Mouse (Mus musculus): ENCODE results near the gene St8sia6. TPM values are rescaled to one million over a fixed set of nuclear protein-coding genes. Genes with fewer than 3 reads are reported as not detected.

The St8sia6 gene
- 1.00 and 1.4 TPM in 2 replicates for polyA plus RNA-seq (2015; fragmentation: Nextera tagmentation; extraction: Ambion mirVana)

DNA sequence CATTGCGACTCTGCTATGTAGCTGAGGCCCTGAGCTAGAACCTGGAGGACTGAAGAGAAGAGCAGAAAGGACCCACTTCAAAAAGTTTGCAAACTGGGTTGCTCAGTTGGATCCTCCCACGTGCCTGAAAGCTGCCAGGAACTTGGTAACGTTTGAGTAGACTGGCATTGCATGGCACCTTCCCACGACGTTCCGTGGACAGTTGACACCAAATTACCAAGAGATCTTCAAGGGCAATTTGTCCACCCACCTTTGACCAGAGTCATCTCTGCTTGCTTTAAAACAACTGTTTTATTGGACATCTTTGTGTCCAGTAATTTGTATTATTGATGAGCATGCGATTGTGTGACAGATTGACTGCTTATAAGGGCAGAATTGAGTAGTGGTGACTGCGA is at the start of gene St8sia6:
Gene St8sia6 (minus strand): TSS at position 96 of the 395 bp plus-strand sequence.
- H3K27ac ChIP-seq, result no peak within 1 kb of the TSS
- H3K4me1 ChIP-seq (replicated peaks), result peaks cover 11% of the 10 kb centered on the region
- H3K9ac ChIP-seq, result peak within 1 kb of the TSS; percentile 66
- H3K27me3 ChIP-seq, result peaks cover 29% of the 10 kb centered on the region
- no peak for ATAC-seq (replicated peaks; ENCODE audit: insufficient number of reproducible peaks, insufficient read depth, low FRiP score, low read depth)
- H3K36me3 ChIP-seq, result no peaks in the 10 kb centered on the region
- 49% methylated on average over 8 of the region's 8 CpGs for WGBS
- peak within 1 kb of the TSS; percentile 69 for H3K4me3 ChIP-seq
- peak within 1 kb of the TSS; percentile 99 for H3K4me2 ChIP-seq
- H3K9me3 ChIP-seq (replicated peaks), result no peaks in the 10 kb centered on the region

DNA sequence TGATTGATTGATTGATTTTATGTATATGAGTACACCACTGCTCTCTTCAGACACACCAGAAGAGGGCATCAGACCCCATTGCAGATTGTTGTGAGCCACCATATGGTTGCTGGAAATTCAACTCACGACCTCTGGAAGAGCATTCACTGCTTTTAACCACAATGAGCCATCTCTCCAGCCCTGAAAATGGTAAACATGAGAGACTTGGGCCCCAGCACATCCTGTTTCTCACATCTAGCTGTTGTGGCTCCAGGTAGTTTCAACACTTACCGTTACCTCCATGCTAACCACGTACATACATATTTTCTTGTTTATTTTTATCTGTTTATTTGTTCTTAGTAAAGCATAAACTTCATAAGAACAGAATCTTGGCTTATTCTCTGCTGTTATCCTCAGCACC is 42.4 kb upstream of the St8sia6 start:
- 71% methylated on average over 3 of the region's 3 CpGs for WGBS
- ATAC-seq (replicated peaks; ENCODE audit: insufficient number of reproducible peaks, insufficient read depth, low FRiP score, low read depth), result no peak

DNA sequence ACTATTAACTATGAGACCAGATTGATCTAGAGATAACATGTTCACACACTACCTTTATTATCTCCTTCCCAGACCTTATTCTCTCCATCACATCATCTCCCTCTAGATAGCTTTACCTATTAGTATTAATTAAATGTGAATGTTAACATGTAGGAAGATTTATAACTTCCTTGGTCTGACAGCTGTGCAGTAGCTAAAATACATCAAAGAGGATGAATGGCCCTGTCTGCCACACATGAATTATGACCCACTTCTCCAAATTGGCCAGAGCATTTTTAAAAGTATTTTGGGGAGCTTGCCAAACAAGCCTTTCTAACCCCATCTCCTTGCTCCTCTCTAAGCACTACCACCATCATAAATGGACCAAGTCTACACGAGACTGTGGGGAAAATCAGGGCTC is 41.1 kb upstream of the St8sia6 start:
- H3K27ac ChIP-seq, result no peak overlapping the region
- no peaks in the 10 kb centered on the region for H3K9me3 ChIP-seq (replicated peaks)
- H3K4me2 ChIP-seq, result no peak overlapping the region
- H3K4me3 ChIP-seq, result no peak overlapping the region
- no peaks in the 10 kb centered on the region for H3K4me1 ChIP-seq (replicated peaks)
- 53% methylated on average over 1 of the region's 1 CpGs for WGBS
- H3K9ac ChIP-seq, result no peak overlapping the region
- no peaks in the 10 kb centered on the region for H3K36me3 ChIP-seq
- H3K27me3 ChIP-seq, result no peaks in the 10 kb centered on the region
- no peak for ATAC-seq (replicated peaks; ENCODE audit: insufficient number of reproducible peaks, insufficient read depth, low FRiP score, low read depth)

More for the DNA sequence above, 42.4 kb upstream of the St8sia6 start:
- no peaks in the 10 kb centered on the region for H3K36me3 ChIP-seq
- no peak overlapping the region for H3K9ac ChIP-seq
- H3K4me2 ChIP-seq, result no peak overlapping the region
- H3K27me3 ChIP-seq, result no peaks in the 10 kb centered on the region
- no peaks in the 10 kb centered on the region for H3K9me3 ChIP-seq (replicated peaks)
- no peaks in the 10 kb centered on the region for H3K4me1 ChIP-seq (replicated peaks)
- no peak overlapping the region for H3K27ac ChIP-seq
- no peak overlapping the region for H3K4me3 ChIP-seq

DNA sequence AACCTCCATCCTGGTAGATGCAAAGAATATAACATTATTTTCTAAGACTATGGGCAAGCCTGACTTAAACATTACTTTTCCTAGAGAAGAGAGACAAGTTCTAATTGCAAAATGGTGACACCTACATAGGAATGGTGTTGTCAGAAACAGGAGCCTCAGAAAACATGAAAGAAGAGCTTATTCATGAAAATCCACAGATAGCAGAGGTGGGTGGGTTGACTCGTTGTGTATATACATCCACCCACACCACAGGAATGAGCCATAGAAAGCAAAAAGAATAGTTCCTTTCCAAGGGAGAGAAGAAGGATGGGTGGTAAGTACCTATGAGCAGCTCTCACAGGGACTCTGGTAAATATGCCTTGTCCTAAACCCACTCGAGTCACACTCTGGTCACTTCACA is 22.8 kb upstream of the St8sia6 start:
- ATAC-seq (replicated peaks; ENCODE audit: insufficient number of reproducible peaks, insufficient read depth, low FRiP score, low read depth), result no peak
- no peak overlapping the region for H3K9ac ChIP-seq
- no peak overlapping the region for H3K4me2 ChIP-seq
- no peak overlapping the region for H3K4me3 ChIP-seq
- H3K27me3 ChIP-seq, result no peaks in the 10 kb centered on the region
- 72% methylated on average over 2 of the region's 2 CpGs for WGBS
- H3K4me1 ChIP-seq (replicated peaks), result no peaks in the 10 kb centered on the region
- H3K27ac ChIP-seq, result no peak overlapping the region
- H3K9me3 ChIP-seq (replicated peaks), result no peaks in the 10 kb centered on the region
- H3K36me3 ChIP-seq, result no peaks in the 10 kb centered on the region

DNA sequence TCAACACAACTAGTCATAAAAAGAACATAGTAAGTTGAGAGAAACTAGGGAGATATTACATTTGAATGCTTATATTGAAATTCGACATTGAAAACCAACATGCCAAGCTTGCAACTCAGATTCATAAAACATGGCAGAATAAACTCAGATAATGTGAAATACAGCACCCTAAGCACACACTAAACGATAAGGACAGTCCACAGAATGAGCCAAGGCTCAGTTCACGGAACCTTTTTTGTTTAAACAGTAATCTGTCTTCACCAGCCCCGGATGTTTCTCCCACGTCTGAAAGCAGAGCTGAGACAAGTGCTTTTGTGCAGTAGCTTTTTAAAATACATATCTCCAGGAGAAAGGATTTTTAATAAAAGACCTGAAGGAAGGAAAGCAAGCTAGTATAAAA is 14.7 kb upstream of the St8sia6 start:
- 61% methylated on average over 5 of the region's 5 CpGs for WGBS
- no peaks in the 10 kb centered on the region for H3K36me3 ChIP-seq
- no peak for ATAC-seq (replicated peaks; ENCODE audit: insufficient number of reproducible peaks, insufficient read depth, low FRiP score, low read depth)

DNA sequence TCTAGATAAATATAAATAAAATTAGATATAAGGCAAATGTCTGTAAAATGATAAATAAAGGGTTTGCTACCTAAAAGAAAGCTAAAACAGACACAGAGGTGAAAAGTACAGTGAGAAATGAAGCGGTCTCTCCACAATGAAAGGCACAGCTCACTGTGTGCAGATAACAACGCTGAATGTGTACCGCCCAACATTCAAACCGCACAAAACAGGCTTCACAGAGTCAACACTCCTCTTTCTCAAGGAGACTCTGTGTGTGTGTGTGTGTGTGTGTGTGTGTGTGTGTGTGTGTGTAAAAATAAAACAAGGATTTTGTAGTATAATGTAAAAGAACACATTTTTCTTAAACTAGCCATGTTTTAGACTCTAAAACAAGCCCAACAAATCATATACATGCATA is 14.1 kb upstream of the St8sia6 start:
- 56% methylated on average over 4 of the region's 4 CpGs for WGBS
- no peaks in the 10 kb centered on the region for H3K9me3 ChIP-seq (replicated peaks)
- no peaks in the 10 kb centered on the region for H3K4me1 ChIP-seq (replicated peaks)
- H3K27ac ChIP-seq, result no peak overlapping the region
- no peak overlapping the region for H3K4me3 ChIP-seq
- ATAC-seq (replicated peaks; ENCODE audit: insufficient number of reproducible peaks, insufficient read depth, low FRiP score, low read depth), result no peak
- H3K36me3 ChIP-seq, result no peaks in the 10 kb centered on the region
- H3K27me3 ChIP-seq, result no peaks in the 10 kb centered on the region
- no peak overlapping the region for H3K9ac ChIP-seq
- H3K4me2 ChIP-seq, result no peak overlapping the region

More for the DNA sequence above, 14.7 kb upstream of the St8sia6 start:
- Histone ChIP-seq H3K27ac (no peak overlapping the region), H3K4me3 (no peak overlapping the region), H3K4me1 (replicated peaks) (no peaks in the 10 kb centered on the region), H3K27me3 (no peaks in the 10 kb centered on the region), H3K9ac (no peak overlapping the region), H3K4me2 (no peak overlapping the region), H3K9me3 (replicated peaks) (no peaks in the 10 kb centered on the region)

DNA sequence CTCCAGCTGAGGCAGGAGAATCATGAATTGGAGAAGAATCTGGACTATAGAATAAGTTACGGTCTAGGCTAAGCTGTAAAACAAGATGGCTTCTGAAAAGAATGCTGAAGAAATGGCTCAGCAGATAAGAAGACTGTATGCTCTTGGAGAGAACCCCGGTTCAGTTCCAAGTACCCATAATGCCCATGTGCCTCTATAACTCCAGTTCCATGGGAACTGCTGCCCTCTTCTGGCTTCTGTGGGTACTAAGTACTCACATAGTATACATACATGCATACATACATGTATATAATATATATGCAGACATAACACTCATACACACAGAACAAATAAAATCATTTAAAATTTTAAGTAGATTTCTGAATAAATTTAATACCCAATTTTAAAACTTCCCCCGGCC is 12.3 kb upstream of the St8sia6 start:
- ATAC-seq (replicated peaks; ENCODE audit: insufficient number of reproducible peaks, insufficient read depth, low FRiP score, low read depth), result no peak
- WGBS, result 90% methylated on average over 3 of the region's 3 CpGs
- Histone ChIP-seq H3K4me1 (replicated peaks) (no peaks in the 10 kb centered on the region), H3K9me3 (replicated peaks) (no peaks in the 10 kb centered on the region), H3K27ac (no peak overlapping the region), H3K36me3 (no peaks in the 10 kb centered on the region), H3K4me2 (no peak overlapping the region), H3K27me3 (no peaks in the 10 kb centered on the region), H3K9ac (no peak overlapping the region), H3K4me3 (no peak overlapping the region)

DNA sequence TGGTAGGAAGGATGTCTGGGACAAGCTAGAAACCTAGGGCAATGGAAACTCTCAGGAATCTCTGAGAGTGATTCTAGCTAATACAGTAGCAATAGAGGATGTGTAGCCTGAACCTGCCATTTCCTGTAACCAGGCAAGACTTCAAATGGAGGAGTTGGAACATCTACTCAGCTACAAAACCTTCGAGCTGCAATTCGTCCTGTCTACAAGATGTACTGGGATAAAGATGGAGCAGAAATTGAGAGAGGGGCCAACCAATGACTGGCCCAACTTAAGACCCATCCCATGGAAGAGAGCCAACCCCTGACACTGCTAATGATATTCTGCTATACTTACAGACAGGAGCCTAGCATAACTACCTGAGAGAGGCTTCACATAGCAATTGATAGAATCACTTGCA is 6.8 kb upstream of the St8sia6 start:
- ATAC-seq (replicated peaks; ENCODE audit: insufficient number of reproducible peaks, insufficient read depth, low FRiP score, low read depth), result no peak
- Histone ChIP-seq H3K9ac (no peak overlapping the region), H3K27ac (no peak overlapping the region), H3K36me3 (no peaks in the 10 kb centered on the region), H3K27me3 (no peaks in the 10 kb centered on the region), H3K4me3 (no peak overlapping the region), H3K4me2 (no peak overlapping the region), H3K4me1 (replicated peaks) (no peaks in the 10 kb centered on the region), H3K9me3 (replicated peaks) (no peaks in the 10 kb centered on the region)
- 72% methylated on average over 2 of the region's 2 CpGs for WGBS

DNA sequence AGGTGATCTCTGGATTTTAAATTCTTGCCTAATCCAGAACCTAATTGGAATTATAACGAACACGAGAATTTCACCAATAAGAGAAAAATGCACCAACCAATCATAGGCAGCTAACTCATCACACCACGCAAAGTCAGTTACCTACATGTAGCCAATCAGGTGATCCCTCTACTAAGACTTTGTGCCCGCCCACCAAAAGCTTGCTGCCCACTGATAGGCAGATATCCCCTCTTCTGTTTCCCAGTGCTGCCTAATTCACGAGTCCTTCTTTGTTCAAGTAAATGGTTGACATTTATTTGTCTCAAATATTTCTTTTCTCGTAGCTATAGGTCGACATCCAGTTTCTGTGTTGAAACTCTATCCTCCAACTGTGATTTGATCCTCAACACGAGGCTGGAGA is 582 bp upstream of the St8sia6 start:
- Histone ChIP-seq H3K4me3 (no peak overlapping the region), H3K9ac (no peak overlapping the region), H3K27me3 (peaks cover 29% of the 10 kb centered on the region), H3K4me2 (no peak overlapping the region), H3K4me1 (replicated peaks) (peaks cover 11% of the 10 kb centered on the region), H3K9me3 (replicated peaks) (no peaks in the 10 kb centered on the region), H3K36me3 (no peaks in the 10 kb centered on the region), H3K27ac (no peak overlapping the region)
- no peak for ATAC-seq (replicated peaks; ENCODE audit: insufficient number of reproducible peaks, insufficient read depth, low FRiP score, low read depth)
- WGBS, result 80% methylated on average over 8 of the region's 8 CpGs

DNA sequence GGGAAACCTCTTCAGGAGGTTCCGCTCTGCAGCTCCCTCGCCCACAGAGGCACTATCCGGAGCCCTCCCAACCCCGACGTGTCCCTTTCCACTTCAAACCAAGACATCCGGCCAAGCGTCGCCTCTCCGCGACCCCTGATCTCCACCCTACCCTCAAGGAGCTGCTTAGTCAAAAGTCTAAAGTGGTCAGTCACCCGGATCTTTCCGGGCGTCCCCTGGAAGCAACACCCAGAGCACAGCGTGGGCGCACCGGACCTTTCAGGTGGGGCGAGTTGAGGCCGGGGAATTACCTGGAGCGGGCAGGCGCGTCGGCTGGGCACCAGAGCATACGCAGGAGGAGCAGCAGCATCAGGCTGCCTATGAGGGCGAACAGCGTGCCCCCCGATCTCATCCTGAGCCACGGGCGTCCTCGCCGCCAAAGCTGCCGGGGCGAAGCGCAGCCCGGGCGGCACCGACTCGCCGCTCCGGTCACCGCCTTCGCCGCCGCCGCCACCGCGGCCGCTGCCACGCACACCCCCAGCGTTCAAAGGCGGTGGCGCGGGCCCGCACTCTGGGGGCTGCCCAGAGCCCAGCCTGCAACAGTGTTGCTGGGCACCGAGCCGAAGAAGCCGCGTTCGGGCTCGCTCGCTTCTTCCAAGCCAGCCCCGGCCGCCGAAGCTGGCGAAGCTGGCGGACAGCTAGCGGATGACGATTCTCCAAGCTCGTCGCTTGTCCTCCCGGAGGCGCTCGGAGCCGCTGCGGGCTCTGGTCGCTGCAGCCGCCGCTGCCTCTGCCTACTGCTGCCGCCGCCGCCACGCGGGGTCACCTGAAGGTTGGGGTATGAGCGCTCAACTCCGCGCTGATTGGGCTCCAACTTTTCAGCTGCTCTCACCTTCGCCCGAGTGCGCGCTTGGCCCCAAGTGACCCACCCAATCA is 553 bp downstream of the St8sia6 start:
- Histone ChIP-seq H3K4me2 (peak overlapping the region; percentile 99), H3K27ac (no peak overlapping the region), H3K9me3 (replicated peaks) (no peaks in the 10 kb centered on the region), H3K9ac (peak overlapping the region; percentile 66), H3K4me1 (replicated peaks) (peaks cover 11% of the 10 kb centered on the region), H3K4me3 (peak overlapping the region; percentile 69), H3K27me3 (peaks cover 29% of the 10 kb centered on the region), H3K36me3 (no peaks in the 10 kb centered on the region)
- WGBS, result 1% methylated on average over 87 of the region's 89 CpGs
- peak; percentile 60 for ATAC-seq (replicated peaks; ENCODE audit: insufficient number of reproducible peaks, insufficient read depth, low FRiP score, low read depth)

DNA sequence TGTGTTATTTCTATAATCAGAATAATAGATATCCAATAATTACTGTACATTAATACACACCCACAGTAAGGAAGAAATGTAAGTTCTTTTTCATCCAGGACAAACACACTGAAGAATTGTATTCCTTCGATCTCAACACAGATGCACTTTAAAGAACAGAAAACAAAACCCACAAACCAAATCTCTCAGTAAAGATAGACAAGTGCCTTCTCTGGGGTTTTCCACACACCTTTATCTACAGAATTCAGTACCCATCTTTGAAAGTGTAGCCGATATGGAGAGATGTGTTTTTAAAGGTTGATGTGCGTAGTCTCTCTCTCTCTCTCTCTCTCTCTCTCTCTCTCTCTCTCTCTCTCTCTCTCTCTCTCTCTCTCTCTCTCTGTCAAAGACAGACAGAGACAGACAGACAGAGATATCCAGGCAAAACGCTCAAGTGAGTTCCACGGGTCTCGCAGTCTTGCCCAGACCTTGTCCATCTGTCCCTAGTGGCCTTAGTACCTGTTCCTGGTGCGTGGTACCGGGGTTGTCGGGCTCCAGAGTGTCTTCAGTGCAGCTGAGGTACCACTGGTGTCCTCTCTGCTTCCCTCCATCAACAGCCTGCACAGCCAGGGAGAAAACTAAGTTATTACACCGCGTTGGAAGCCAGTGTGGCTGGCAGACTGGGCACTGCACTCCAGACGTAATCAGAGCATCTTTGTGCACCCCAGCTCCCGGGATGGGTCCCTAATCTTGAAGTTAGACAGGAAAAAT is 1.4 kb downstream of the St8sia6 start:
- Histone ChIP-seq H3K9me3 (replicated peaks) (no peaks in the 10 kb centered on the region), H3K4me2 (peak overlapping the region; percentile 99), H3K27me3 (peaks cover 29% of the 10 kb centered on the region), H3K4me3 (peak overlapping the region; percentile 69), H3K36me3 (no peaks in the 10 kb centered on the region), H3K27ac (no peak overlapping the region), H3K4me1 (replicated peaks) (peaks cover 11% of the 10 kb centered on the region), H3K9ac (no peak overlapping the region)
- ATAC-seq (replicated peaks; ENCODE audit: insufficient number of reproducible peaks, insufficient read depth, low FRiP score, low read depth), result no peak
- WGBS, result 43% methylated on average over 13 of the region's 13 CpGs

Measured in heart, embryonic 15.5 days (tissue).